Mouse (Mus musculus): ENCODE results near the gene Chka. TPM values are rescaled to one million over a fixed set of nuclear protein-coding genes. Genes with fewer than 3 reads are reported as not detected.

Chka gene
- polyA plus RNA-seq, 1 experiment from 2014 or later: 71.1 TPM

DNA sequence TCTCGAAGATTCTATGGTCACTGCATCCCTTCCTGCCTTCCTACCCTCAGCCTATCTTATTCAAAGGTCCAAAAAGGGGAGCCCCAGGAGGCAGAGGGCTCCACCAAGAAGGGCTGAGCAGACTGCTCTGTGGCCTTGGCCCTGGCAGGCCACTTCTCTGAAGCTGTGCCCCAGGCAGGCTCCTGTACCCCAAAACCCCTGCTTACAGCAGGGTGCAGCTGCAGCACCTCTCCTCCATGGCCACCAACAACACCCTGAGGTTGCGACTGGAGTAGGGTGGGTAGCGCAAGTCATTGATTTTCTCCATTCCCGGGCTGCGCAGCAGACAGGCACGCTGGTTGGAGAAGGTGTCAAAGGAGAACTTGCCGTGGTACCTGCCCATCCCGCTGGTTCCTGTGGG, 62.1 kb downstream of the Chka start:
- WGBS: 87% methylated on average over 8 of the region's 8 CpGs
- H3K27ac ChIP-seq (ENCODE audit: low read depth, low read length): no peak overlapping the region
- ATAC-seq (ENCODE audit: low read depth): no peak

DNA sequence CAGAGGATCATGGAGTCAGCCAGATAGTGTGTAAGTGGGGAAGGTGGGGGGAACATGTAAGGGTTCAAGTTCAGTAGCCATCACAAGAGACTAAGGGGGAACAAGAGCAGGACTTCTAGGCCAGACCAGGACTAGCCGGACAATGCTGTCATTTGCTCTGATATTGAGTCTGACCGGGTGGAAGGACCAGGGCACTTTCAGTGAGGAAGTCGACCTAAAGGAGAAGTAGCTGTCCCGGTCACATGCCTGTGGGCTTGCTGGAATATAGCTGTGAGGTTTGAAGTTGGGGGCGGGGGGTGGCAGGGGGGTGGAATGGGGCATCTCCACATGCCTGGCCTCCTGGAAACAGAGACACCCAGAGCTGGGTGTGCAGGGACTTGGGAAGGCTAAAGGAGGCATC, 63.0 kb downstream of the Chka start:
- no peaks in the 10 kb centered on the region for H3K27me3 ChIP-seq (ENCODE audit: control insufficient read depth, insufficient read depth, low read length)
- H3K9ac ChIP-seq (replicated peaks; ENCODE audit: low read depth, low read length): no peak overlapping the region
- ATAC-seq (ENCODE audit: low read depth): no peak
- no peak overlapping the region for H3K4me2 ChIP-seq (ENCODE audit: low read depth, low read length)
- no peak overlapping the region for H3K27ac ChIP-seq (ENCODE audit: low read depth, low read length)
- H3K4me3 ChIP-seq (ENCODE audit: low read depth, low read length): no peak overlapping the region
- H3K4me1 ChIP-seq (ENCODE audit: control insufficient read depth, insufficient read depth, low read length): peaks cover 13% of the 10 kb centered on the region
- WGBS: 96% methylated on average over 5 of the region's 5 CpGs
- H3K36me3 ChIP-seq (ENCODE audit: control insufficient read depth, insufficient read depth, low read length): peaks cover 8% of the 10 kb centered on the region; the same call in 1 of the 2 replicates
- no peaks in the 10 kb centered on the region for H3K9me3 ChIP-seq (ENCODE audit: control insufficient read depth, low read length)

More for the DNA sequence above, 62.1 kb downstream of the Chka start:
- Histone ChIP-seq H3K9me3 (ENCODE audit: control insufficient read depth, low read length) (no peaks in the 10 kb centered on the region), H3K27me3 (ENCODE audit: control insufficient read depth, insufficient read depth, low read length) (no peaks in the 10 kb centered on the region), H3K4me1 (ENCODE audit: control insufficient read depth, insufficient read depth, low read length) (peaks cover 13% of the 10 kb centered on the region), H3K36me3 (ENCODE audit: control insufficient read depth, insufficient read depth, low read length) (peaks cover 12% of the 10 kb centered on the region; the same call in 1 of the 2 replicates), H3K4me3 (ENCODE audit: low read depth, low read length) (peak overlapping the region; percentile 68), H3K9ac (replicated peaks; ENCODE audit: low read depth, low read length) (peak overlapping the region; percentile 54), H3K4me2 (ENCODE audit: low read depth, low read length) (peak overlapping the region; percentile 79)

DNA sequence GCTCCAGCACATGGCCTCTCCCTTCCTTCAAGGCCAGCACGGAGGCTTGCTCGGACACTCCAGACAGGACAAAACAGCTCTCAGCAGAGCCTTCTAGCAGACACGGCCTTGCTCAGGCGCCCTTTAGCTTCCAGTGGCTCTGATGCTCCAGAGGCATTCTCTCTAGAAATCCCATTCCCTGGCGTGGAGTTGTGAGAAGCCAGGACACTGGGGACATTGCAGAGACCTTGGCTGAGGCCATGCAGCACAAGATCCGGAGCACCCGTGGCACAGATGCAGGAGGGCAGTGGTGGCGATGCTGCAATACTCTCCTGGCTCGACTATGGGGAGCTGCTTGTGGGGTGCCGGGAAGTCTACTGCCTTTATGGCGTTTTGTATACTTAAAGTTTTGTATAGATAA, 65.2 kb downstream of the Chka start:
- Histone ChIP-seq H3K4me1 (ENCODE audit: control insufficient read depth, insufficient read depth, low read length) (peaks cover 13% of the 10 kb centered on the region), H3K4me3 (ENCODE audit: low read depth, low read length) (no peak overlapping the region), H3K27ac (ENCODE audit: low read depth, low read length) (no peak overlapping the region), H3K9ac (replicated peaks; ENCODE audit: low read depth, low read length) (no peak overlapping the region), H3K27me3 (ENCODE audit: control insufficient read depth, insufficient read depth, low read length) (no peaks in the 10 kb centered on the region), H3K36me3 (ENCODE audit: control insufficient read depth, insufficient read depth, low read length) (no peaks in the 10 kb centered on the region), H3K4me2 (ENCODE audit: low read depth, low read length) (no peak overlapping the region), H3K9me3 (ENCODE audit: control insufficient read depth, low read length) (no peaks in the 10 kb centered on the region)
- no peak for ATAC-seq (ENCODE audit: low read depth)
- WGBS: 81% methylated on average over 11 of the region's 11 CpGs

DNA sequence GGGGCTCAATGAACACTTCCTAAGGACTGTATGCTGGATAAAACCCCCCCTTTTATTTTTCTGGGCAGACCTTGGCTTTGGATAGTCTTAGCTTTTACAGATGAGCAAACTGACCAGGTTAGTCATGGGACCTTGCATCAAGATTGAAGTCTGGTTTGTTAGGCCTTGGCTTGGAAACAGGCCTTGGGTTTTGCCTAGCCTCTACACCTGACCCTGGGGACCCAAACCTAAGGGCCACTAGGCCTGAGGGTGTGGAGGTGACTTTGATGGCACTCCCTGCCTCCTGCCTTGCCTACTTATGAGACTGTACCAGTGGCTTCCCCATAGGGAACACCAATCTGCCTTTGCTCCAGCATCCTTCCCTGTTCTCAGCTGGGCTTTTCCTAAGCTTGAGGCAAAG, 68.4 kb downstream of the Chka start:
- H3K4me3 ChIP-seq (ENCODE audit: low read depth, low read length): no peak overlapping the region
- ATAC-seq (ENCODE audit: low read depth): no peak
- H3K27ac ChIP-seq (ENCODE audit: low read depth, low read length): no peak overlapping the region
- H3K9me3 ChIP-seq (ENCODE audit: control insufficient read depth, low read length): no peaks in the 10 kb centered on the region
- no peaks in the 10 kb centered on the region for H3K27me3 ChIP-seq (ENCODE audit: control insufficient read depth, insufficient read depth, low read length)
- no peaks in the 10 kb centered on the region for H3K36me3 ChIP-seq (ENCODE audit: control insufficient read depth, insufficient read depth, low read length)
- no peak overlapping the region for H3K4me2 ChIP-seq (ENCODE audit: low read depth, low read length)
- no peak overlapping the region for H3K9ac ChIP-seq (replicated peaks; ENCODE audit: low read depth, low read length)
- no peaks in the 10 kb centered on the region for H3K4me1 ChIP-seq (ENCODE audit: control insufficient read depth, insufficient read depth, low read length)

DNA sequence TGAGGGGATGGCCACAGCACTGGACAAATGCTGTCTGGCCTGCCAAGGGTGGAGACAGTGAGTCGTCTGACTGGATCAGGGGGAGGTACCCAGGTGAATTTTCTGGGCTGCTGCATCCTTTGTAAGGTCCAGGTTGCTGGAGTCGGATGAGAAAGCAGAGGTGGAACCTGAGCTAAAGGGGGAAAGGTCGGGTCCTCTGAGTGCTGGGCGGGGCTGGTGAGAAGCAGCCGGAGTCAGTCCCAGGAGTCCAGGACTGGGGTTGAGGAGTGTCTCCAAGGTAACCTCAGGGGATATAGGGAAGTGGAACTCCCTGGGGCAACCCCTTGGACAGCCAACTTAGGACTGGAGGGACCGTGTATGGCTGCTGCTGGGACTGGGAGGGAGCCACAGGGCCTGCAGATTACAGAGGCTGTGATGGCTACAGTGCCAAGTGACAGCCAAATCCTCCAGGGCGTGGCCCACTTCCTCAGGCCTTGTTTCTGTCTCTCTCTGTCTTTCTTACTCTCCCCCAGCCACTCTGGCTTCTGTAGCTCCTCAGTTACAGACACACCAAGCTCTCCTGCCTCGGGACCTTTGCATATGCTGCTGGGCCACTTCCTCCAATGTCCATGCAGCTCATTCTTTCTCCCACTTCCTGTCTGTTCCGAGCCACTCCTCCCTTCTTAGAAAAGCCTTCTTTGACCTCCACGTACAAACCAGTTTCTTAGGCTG, 71.2 kb downstream of the Chka start:
- no peak for ATAC-seq (ENCODE audit: low read depth)
- Histone ChIP-seq H3K4me3 (ENCODE audit: low read depth, low read length) (no peak overlapping the region), H3K27me3 (ENCODE audit: control insufficient read depth, insufficient read depth, low read length) (no peaks in the 10 kb centered on the region), H3K27ac (ENCODE audit: low read depth, low read length) (no peak overlapping the region), H3K9ac (replicated peaks; ENCODE audit: low read depth, low read length) (no peak overlapping the region), H3K9me3 (ENCODE audit: control insufficient read depth, low read length) (no peaks in the 10 kb centered on the region), H3K4me1 (ENCODE audit: control insufficient read depth, insufficient read depth, low read length) (no peaks in the 10 kb centered on the region), H3K4me2 (ENCODE audit: low read depth, low read length) (no peak overlapping the region), H3K36me3 (ENCODE audit: control insufficient read depth, insufficient read depth, low read length) (no peaks in the 10 kb centered on the region)
- 62% methylated on average over 10 of the region's 10 CpGs for WGBS

DNA sequence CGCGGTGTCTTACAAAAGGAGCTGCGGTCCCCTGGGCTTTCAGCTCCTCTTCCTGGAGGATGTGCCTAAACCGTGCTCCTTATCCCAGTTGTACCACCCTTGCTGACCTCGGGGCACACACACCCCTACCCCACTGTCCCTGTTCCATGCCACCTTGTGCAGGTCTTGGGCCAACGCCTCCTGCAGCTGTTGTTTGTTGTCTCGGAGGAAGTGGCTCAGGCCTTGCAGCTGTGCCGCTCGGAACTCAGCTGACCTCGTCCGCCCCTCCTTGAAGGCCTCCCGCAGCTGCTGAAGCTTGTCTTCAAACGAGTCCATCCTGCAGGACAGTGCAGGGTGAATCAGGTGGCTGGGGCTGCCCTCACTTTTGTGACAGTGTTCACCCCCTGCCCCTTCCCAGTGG, 72.0 kb downstream of the Chka start:
- Histone ChIP-seq H3K4me2 (ENCODE audit: low read depth, low read length) (no peak overlapping the region), H3K9me3 (ENCODE audit: control insufficient read depth, low read length) (no peaks in the 10 kb centered on the region), H3K36me3 (ENCODE audit: control insufficient read depth, insufficient read depth, low read length) (no peaks in the 10 kb centered on the region), H3K4me1 (ENCODE audit: control insufficient read depth, insufficient read depth, low read length) (no peaks in the 10 kb centered on the region), H3K9ac (replicated peaks; ENCODE audit: low read depth, low read length) (no peak overlapping the region), H3K4me3 (ENCODE audit: low read depth, low read length) (no peak overlapping the region), H3K27me3 (ENCODE audit: control insufficient read depth, insufficient read depth, low read length) (no peaks in the 10 kb centered on the region), H3K27ac (ENCODE audit: low read depth, low read length) (no peak overlapping the region)
- ATAC-seq (ENCODE audit: low read depth): no peak
- WGBS: 68% methylated on average over 13 of the region's 13 CpGs

DNA sequence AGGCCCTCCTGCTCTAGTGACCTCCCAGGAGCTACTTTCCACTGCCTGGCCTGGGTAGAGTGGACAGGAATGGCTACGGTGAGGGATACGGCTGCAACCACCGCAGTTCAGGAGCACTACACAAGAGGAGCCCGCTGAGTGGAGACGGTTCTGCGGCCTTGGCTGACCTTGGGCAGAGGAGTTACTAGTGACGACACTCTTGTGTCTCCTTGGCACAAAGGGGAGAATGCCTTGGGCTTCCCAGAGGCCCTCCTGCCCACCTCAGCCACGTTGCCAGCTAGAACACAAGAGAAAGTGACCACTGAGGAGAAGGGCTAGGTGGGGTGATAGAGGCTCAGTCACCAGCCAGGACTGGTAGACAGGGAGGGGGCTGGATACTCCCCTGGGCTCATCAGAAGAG, 72.6 kb downstream of the Chka start:
- ATAC-seq (ENCODE audit: low read depth): no peak
- Histone ChIP-seq H3K4me2 (ENCODE audit: low read depth, low read length) (no peak overlapping the region), H3K27ac (ENCODE audit: low read depth, low read length) (no peak overlapping the region), H3K27me3 (ENCODE audit: control insufficient read depth, insufficient read depth, low read length) (no peaks in the 10 kb centered on the region), H3K9ac (replicated peaks; ENCODE audit: low read depth, low read length) (no peak overlapping the region), H3K4me3 (ENCODE audit: low read depth, low read length) (no peak overlapping the region), H3K4me1 (ENCODE audit: control insufficient read depth, insufficient read depth, low read length) (no peaks in the 10 kb centered on the region), H3K36me3 (ENCODE audit: control insufficient read depth, insufficient read depth, low read length) (no peaks in the 10 kb centered on the region), H3K9me3 (ENCODE audit: control insufficient read depth, low read length) (no peaks in the 10 kb centered on the region)
- WGBS: 82% methylated on average over 8 of the region's 8 CpGs

DNA sequence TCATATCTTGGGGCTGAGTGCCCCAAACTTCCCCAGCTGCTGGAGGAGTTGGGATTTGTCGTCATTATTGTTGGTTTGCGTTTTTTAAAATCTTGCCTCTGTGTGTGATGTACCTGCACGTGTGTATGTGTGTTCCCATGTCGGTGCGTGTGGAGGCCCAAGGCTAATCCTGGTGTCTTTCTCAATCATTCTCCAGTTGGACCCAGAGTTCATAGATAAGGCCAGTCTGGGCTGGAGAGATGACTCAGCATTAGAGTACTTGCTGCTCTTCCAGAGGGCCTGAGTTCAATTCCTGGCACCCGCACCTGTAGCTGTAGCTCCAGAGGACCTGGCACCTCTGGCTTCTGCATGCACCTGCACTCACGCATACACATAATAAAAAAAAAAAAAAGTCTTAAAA, 73.3 kb downstream of the Chka start:
- no peak overlapping the region for H3K27ac ChIP-seq (ENCODE audit: low read depth, low read length)
- no peaks in the 10 kb centered on the region for H3K4me1 ChIP-seq (ENCODE audit: control insufficient read depth, insufficient read depth, low read length)
- ATAC-seq (ENCODE audit: low read depth): no peak
- H3K27me3 ChIP-seq (ENCODE audit: control insufficient read depth, insufficient read depth, low read length): no peaks in the 10 kb centered on the region
- WGBS: 96% methylated on average over 7 of the region's 7 CpGs
- no peaks in the 10 kb centered on the region for H3K36me3 ChIP-seq (ENCODE audit: control insufficient read depth, insufficient read depth, low read length)
- no peak overlapping the region for H3K9ac ChIP-seq (replicated peaks; ENCODE audit: low read depth, low read length)
- H3K4me3 ChIP-seq (ENCODE audit: low read depth, low read length): no peak overlapping the region
- no peak overlapping the region for H3K4me2 ChIP-seq (ENCODE audit: low read depth, low read length)
- H3K9me3 ChIP-seq (ENCODE audit: control insufficient read depth, low read length): no peaks in the 10 kb centered on the region

DNA sequence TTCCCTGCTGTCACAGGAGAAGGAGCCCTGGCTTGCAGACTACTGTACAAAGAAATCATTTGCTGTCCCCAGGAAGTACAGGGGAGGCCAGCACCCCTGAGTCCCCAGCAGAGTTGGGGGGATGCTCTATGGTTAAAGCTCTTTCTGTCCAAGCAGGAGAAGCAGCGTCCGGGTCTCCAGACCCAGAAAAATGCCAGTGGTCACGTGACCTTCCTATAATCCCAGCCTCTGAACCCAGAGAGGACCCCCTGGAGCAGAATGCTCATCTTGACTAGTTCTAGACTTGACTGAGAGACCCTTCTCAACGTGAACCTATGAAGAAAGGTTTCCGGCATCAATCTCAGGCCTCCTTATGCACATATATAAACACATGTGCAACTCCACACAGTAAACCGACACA, 74.3 kb downstream of the Chka start:
- no peaks in the 10 kb centered on the region for H3K9me3 ChIP-seq (ENCODE audit: control insufficient read depth, low read length)
- H3K27ac ChIP-seq (ENCODE audit: low read depth, low read length): no peak overlapping the region
- H3K4me1 ChIP-seq (ENCODE audit: control insufficient read depth, insufficient read depth, low read length): no peaks in the 10 kb centered on the region
- no peak overlapping the region for H3K4me3 ChIP-seq (ENCODE audit: low read depth, low read length)
- H3K9ac ChIP-seq (replicated peaks; ENCODE audit: low read depth, low read length): no peak overlapping the region
- no peak overlapping the region for H3K4me2 ChIP-seq (ENCODE audit: low read depth, low read length)
- no peak for ATAC-seq (ENCODE audit: low read depth)
- H3K36me3 ChIP-seq (ENCODE audit: control insufficient read depth, insufficient read depth, low read length): no peaks in the 10 kb centered on the region
- WGBS: 85% methylated on average over 6 of the region's 6 CpGs
- no peaks in the 10 kb centered on the region for H3K27me3 ChIP-seq (ENCODE audit: control insufficient read depth, insufficient read depth, low read length)

Data from neural tube, embryonic 14.5 days (tissue).